Mouse (Mus musculus): ENCODE results near the gene Sult2a8.

- TF ChIP-seq POLR2A (IDR thresholded peaks at IDR 0.05; ENCODE audit: low read depth, low read length) (no peak), CTCF (IDR thresholded peaks at IDR 0.05; ENCODE audit: borderline replicate concordance, insufficient read depth, low read length) (no peak)
Observed at GRCm38 (mm10) chr7:14396462-14396861, 50.1 kb downstream of the Sult2a8 start.
